Mouse (Mus musculus) forelimb bud, embryonic 11.5 days (tissue): ENCODE results near the gene Slc6a19.
"Not testable (repeated sequence)": the region's sequence is repeated elsewhere in the genome, so short reads cannot be mapped to it uniquely, and the experiment has no call there.

Experiments
- DNase-seq: peaks from one replicate; pipeline ENCODE4 v3.0.0-alpha.2; 2012; ENCODE audit warnings: low read depth, low spot score

Gene Slc6a19

GRCm38 (mm10) chr13:73712228-73712627 is 7.6 kb upstream of the Slc6a19 start:
- DNase-seq: no peak

GRCm38 (mm10) chr13:73711803-73712202 is 7.1 kb upstream of the Slc6a19 start:
- no peak for DNase-seq

- no peak for DNase-seq
Observed at GRCm38 (mm10) chr13:73711221-73711620, 6.6 kb upstream of the Slc6a19 start.

GRCm38 (mm10) chr13:73709491-73709890 is 4.8 kb upstream of the Slc6a19 start:
- no peak for DNase-seq

GRCm38 (mm10) chr13:73703486-73703885 is 1.2 kb downstream of the Slc6a19 start:
- DNase-seq: not testable (repeated sequence)

- DNase-seq: no peak
Observed at GRCm38 (mm10) chr13:73702776-73703175, 1.9 kb downstream of the Slc6a19 start.

- no peak for DNase-seq
Observed at GRCm38 (mm10) chr13:73701161-73701883, 3.3 kb downstream of the Slc6a19 start.

GRCm38 (mm10) chr13:73700554-73700953 is 4.1 kb downstream of the Slc6a19 start:
- DNase-seq: no peak

GRCm38 (mm10) chr13:73699714-73700113 is 5.0 kb downstream of the Slc6a19 start:
- no peak for DNase-seq

- DNase-seq: no peak
Observed at GRCm38 (mm10) chr13:73696529-73696928, 8.1 kb downstream of the Slc6a19 start.

GRCm38 (mm10) chr13:73694972-73695371 is 9.7 kb downstream of the Slc6a19 start:
- DNase-seq: no peak

- DNase-seq: no peak
Observed at GRCm38 (mm10) chr13:73693333-73693732, 11.3 kb downstream of the Slc6a19 start.

- peak; percentile 62 for DNase-seq
Observed at GRCm38 (mm10) chr13:73692249-73692868, 12.3 kb downstream of the Slc6a19 start.

GRCm38 (mm10) chr13:73688934-73689333 is 15.7 kb downstream of the Slc6a19 start:
- no peak for DNase-seq

- DNase-seq: no peak
Observed at GRCm38 (mm10) chr13:73687601-73688000, 17.1 kb downstream of the Slc6a19 start.

- DNase-seq: no peak
Observed at GRCm38 (mm10) chr13:73685502-73685901, 19.2 kb downstream of the Slc6a19 start.

- DNase-seq: no peak
Observed at GRCm38 (mm10) chr13:73684412-73684811, 20.3 kb downstream of the Slc6a19 start.

- no peak for DNase-seq
Observed at GRCm38 (mm10) chr13:73683682-73684081, 21.0 kb downstream of the Slc6a19 start.

- DNase-seq: no peak
Observed at GRCm38 (mm10) chr13:73682226-73682625, 22.4 kb downstream of the Slc6a19 start.

- no peak for DNase-seq
Observed at GRCm38 (mm10) chr13:73680394-73680793, 24.3 kb downstream of the Slc6a19 start.

- DNase-seq: no peak
Observed at GRCm38 (mm10) chr13:73679311-73679710, 25.4 kb downstream of the Slc6a19 start.

GRCm38 (mm10) chr13:73677853-73678252 is 26.8 kb downstream of the Slc6a19 start, which contains the start of gene Slc6a18:
Slc6a18 (minus strand) TSS chr13:73678023.
- no peak for DNase-seq

GRCm38 (mm10) chr13:73675161-73675560 is 29.5 kb downstream of the Slc6a19 start:
- DNase-seq: no peak
